Mouse (Mus musculus) bone marrow macrophage, adult 2 months (primary cell): Measurements from ENCODE around the gene Palld. TPM values are rescaled to one million over a fixed set of nuclear protein-coding genes. Genes with fewer than 3 reads are reported as not detected.

ENCODE experiments used
- H3K27ac ChIP-seq: 2 replicates; pipeline ENCODE4 v1.5.1; 2012; ENCODE audit warnings: low read depth, low read length; ENCODE audit not compliant: insufficient read depth
- H3K4me1 ChIP-seq: 2 replicates; pipeline ENCODE4 v1.6.1; 2012; ENCODE audit warnings: low read length; ENCODE audit not compliant: control insufficient read depth, insufficient read depth
- H3K4me3 ChIP-seq: 2 replicates; pipeline ENCODE4 v1.5.1; 2012; ENCODE audit warnings: mild to moderate bottlenecking, low read length, moderate library complexity; ENCODE audit not compliant: insufficient read depth
- CTCF ChIP-seq: IDR thresholded peaks from 2 replicates; pipeline ENCODE4 v1.5.1; 2012; ENCODE audit warnings: low read depth, mild to moderate bottlenecking, low read length, moderate library complexity
- POLR2A ChIP-seq: IDR thresholded peaks from 2 replicates; pipeline ENCODE4 v1.6.1; 2012; ENCODE audit warnings: mild to moderate bottlenecking, low read depth, low read length, borderline replicate concordance
- polyA plus RNA-seq: library from polyadenylated mRNA; stranded (reverse); fragments of >200 nt; gene quantifications from 2 replicates; pipeline ENCODE4 v1.2.4, GENCODE M21; 2012; ENCODE audit not compliant: missing spikeins, insufficient read depth, insufficient read length

The Palld gene
- polyA plus RNA-seq, 1 experiment: 6.4 TPM

GRCm38 (mm10) chr8:61702122-61702521 lies 200.4 kb downstream of the Palld start:
- Histone ChIP-seq H3K4me1 (no peaks in the 10 kb centered on the region), H3K4me3 (no peak overlapping the region), H3K27ac (no peak overlapping the region)
- no peak for TF ChIP-seq POLR2A
- no peak for TF ChIP-seq CTCF

DNA sequence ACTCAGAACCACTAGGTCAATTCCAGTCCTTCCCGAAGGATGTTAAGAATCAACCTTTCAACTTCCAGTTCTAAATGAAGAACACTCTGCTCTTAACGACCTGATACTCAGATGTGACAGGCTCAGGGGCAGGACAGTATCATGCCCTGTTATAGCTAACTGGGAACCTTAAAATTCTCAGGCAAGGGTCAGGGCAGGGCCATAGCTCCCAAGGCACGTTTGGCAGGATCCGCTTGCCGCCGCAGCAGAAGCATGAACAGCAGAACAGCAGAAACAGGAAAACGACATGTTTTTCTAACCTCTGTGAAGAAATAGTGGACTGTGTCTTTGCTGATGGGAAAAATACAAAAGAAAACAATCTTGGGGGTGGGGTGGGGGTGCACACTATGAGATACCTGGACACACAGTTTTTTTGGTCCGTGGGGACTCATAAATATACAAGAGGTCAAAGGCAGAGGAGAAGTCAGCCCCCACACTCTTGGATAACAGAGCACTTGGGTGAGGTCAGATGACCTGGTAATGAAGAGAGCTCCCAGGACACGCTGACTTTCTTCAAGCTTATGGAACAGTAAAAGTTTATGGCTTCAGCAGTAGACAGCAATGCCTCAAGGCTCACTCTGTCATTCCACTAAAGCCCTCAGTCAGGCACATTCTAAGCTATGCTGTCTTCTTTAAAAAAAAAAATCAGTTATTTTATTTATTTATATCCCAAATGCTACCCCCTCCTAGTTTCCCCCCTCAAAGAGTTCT lies 201.4 kb downstream of the Palld start:
- TF ChIP-seq POLR2A: no peak
- TF ChIP-seq CTCF: no peak

DNA sequence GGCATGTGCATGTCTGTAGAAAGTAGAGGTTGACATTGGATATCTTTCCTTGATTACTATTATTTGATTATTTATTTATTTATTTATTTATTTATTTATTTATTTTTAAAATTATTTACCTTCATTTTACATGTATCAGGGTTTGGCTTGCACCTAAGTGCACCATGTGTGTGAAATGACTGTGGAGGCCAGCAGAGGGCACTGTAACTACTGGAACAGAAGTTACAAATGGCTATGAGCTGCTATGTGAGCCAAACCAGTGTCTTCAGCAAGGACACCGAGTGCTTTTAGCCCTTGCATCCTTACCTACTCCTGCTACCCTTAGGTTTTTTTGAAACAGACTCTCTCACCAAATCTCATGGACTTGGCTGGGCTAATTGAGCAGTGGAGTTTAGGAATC lies 202.2 kb downstream of the Palld start:
- Histone ChIP-seq H3K27ac (no peak overlapping the region), H3K4me3 (no peak overlapping the region), H3K4me1 (no peaks in the 10 kb centered on the region; the same call in 1 of the 2 replicates)
- no peak for TF ChIP-seq POLR2A
- TF ChIP-seq CTCF: no peak

More for the DNA sequence above, 201.4 kb downstream of the Palld start:
- no peaks in the 10 kb centered on the region for H3K4me1 ChIP-seq
- H3K27ac ChIP-seq: no peak overlapping the region
- no peak overlapping the region for H3K4me3 ChIP-seq

GRCm38 (mm10) chr8:61698959-61699358 lies 203.5 kb downstream of the Palld start:
- H3K4me1 ChIP-seq: no peaks in the 10 kb centered on the region; the same call in 1 of the 2 replicates
- TF ChIP-seq CTCF (no peak), POLR2A (no peak)
- no peak overlapping the region for H3K4me3 ChIP-seq
- H3K27ac ChIP-seq: no peak overlapping the region

GRCm38 (mm10) chr8:61697728-61698385 lies 204.6 kb downstream of the Palld start:
- Histone ChIP-seq H3K4me1 (no peaks in the 10 kb centered on the region; the same call in 1 of the 2 replicates), H3K4me3 (no peak overlapping the region), H3K27ac (no peak overlapping the region)
- TF ChIP-seq POLR2A (no peak), CTCF (no peak)

GRCm38 (mm10) chr8:61696846-61697455 lies 205.5 kb downstream of the Palld start:
- no peak overlapping the region for H3K27ac ChIP-seq
- H3K4me3 ChIP-seq: no peak overlapping the region
- no peak for TF ChIP-seq POLR2A
- no peak for TF ChIP-seq CTCF

GRCm38 (mm10) chr8:61695416-61695815 lies 207.1 kb downstream of the Palld start:
- no peak overlapping the region for H3K27ac ChIP-seq
- no peak overlapping the region for H3K4me3 ChIP-seq
- no peaks in the 10 kb centered on the region; the same call in 1 of the 2 replicates for H3K4me1 ChIP-seq
- TF ChIP-seq POLR2A (no peak), CTCF (no peak)

More at GRCm38 (mm10) chr8:61696846-61697455, 205.5 kb downstream of the Palld start:
- no peaks in the 10 kb centered on the region; the same call in 1 of the 2 replicates for H3K4me1 ChIP-seq

DNA sequence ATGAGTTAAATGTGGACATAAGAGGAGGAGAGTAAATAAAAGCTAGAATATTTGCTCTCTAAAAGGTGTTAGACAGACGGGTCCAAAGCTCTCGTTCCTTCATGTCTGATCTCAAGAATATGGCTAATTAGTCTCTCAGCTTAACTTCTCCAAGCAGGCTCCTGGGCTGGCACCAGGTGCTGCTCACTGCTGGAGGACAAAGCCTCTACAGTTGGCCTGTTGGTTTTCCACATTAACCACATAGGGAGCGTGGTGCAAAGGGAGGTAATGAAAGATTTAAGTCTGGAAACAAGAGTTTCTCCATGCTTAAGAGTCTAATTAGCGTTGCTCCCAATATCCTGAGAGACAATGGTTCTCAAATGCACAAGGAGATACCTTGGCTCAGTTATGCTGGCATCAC lies 209.6 kb downstream of the Palld start:
- H3K27ac ChIP-seq: no peak overlapping the region
- no peaks in the 10 kb centered on the region; the same call in 1 of the 2 replicates for H3K4me1 ChIP-seq
- H3K4me3 ChIP-seq: no peak overlapping the region
- TF ChIP-seq POLR2A: no peak
- no peak for TF ChIP-seq CTCF

- H3K27ac ChIP-seq: no peak overlapping the region
- no peaks in the 10 kb centered on the region; the same call in 1 of the 2 replicates for H3K4me1 ChIP-seq
- no peak for TF ChIP-seq POLR2A
- no peak for TF ChIP-seq CTCF
- H3K4me3 ChIP-seq: no peak overlapping the region
These were observed 210.4 kb downstream of the Palld start for GRCm38 (mm10) chr8:61692129-61692528.
